Mouse (Mus musculus) spleen, adult 2 months (tissue): Measurements from ENCODE around the gene Ankrd23.

Source experiments
- CTCF ChIP-seq: fragments of 200-500 bp; IDR thresholded peaks from 2 replicates; pipeline ENCODE4 v1.5.1; 2011; ENCODE audit warnings: mild to moderate bottlenecking, inconsistent platforms; ENCODE audit not compliant: insufficient read depth, insufficient read length, insufficient replicate concordance; ENCODE audit errors: extremely low read depth
- POLR2A ChIP-seq: fragments of 200-500 bp; IDR thresholded peaks from 2 replicates; pipeline ENCODE4 v1.6.1; 2011; ENCODE audit warnings: low read depth, low read length, inconsistent platforms

DNA sequence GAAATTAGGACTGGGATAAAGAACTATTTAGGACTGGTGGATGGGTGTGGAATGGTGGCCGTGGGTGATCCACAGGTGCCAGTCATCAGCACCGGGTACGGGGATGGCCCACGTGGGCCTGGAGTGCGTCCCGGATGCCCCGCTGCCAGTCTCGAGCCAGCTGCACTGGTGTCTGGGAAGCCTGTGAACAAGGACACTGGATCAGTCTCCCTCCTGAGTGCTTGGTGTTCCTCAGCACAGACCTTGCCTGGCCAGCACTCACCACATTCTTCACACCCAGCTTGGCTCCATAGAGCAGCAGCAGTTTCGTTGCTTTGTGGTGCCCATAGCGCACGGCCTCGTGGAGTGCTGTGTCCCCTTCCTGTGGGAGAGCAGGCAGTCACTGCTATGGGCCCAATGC is 5.2 kb downstream of the Ankrd23 start:
- no peak for TF ChIP-seq POLR2A
- TF ChIP-seq CTCF: no peak
